Mouse (Mus musculus) thymus, postnatal 14 days (tissue): ENCODE results near the gene Spdye4c.

Source experiments
- DNase-seq: peaks from one replicate; pipeline ENCODE4 v3.0.0; 2021

The Spdye4c gene

GRCm38 (mm10) chr2:128590909-128591308, at the start of gene Spdye4c:
Gene Spdye4c (plus strand): TSS chr2:128591209.
- DNase-seq, result no peak

DNA sequence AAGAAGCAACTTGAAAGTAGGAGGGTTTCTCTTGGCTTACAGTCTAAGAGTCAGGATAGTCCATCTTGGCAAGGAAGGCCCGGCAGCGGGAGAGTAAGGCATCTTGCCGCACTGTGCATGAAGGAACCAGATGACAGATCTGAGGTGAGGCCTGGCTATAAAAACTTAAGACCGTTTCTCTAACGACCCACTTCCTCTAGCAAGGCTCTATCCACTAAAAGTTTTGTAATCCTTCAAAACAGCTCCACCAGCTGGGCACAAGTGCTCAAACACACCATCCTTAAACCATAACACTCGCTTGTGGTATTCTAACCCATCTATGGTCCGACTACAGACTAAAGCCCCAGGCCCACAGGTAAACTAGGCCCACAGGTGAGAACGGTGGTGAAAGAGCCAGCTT, 47.5 kb upstream of the Spdye4c start:
- DNase-seq, result no peak

- peak; percentile 79 for DNase-seq
Measured at GRCm38 (mm10) chr2:128544421-128545137, 46.4 kb upstream of the Spdye4c start.

GRCm38 (mm10) chr2:128545447-128545846, 45.6 kb upstream of the Spdye4c start:
- peak; percentile 5 for DNase-seq

GRCm38 (mm10) chr2:128547079-128547478, 43.9 kb upstream of the Spdye4c start:
- no peak for DNase-seq

GRCm38 (mm10) chr2:128548262-128548661, 42.7 kb upstream of the Spdye4c start:
- DNase-seq, result no peak

DNA sequence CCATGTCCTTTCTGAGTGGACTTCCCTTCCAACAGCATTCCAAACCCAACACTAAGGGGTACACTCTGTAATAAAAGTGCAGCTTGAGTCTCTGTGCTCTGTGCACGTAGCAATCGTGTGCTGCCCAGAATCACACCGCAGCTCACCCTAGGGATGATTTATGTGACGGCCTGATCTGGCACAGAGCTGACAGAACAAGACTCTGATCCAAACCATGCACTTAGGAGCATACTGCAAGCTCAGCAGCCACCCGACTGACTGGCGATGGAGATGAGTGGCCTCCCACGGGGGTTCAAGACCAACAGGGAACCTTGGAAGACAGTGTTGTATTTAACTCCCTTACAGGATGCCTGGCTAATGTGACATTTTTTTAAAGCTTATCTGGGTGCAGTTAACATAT, 41.4 kb upstream of the Spdye4c start:
- DNase-seq, result no peak

DNA sequence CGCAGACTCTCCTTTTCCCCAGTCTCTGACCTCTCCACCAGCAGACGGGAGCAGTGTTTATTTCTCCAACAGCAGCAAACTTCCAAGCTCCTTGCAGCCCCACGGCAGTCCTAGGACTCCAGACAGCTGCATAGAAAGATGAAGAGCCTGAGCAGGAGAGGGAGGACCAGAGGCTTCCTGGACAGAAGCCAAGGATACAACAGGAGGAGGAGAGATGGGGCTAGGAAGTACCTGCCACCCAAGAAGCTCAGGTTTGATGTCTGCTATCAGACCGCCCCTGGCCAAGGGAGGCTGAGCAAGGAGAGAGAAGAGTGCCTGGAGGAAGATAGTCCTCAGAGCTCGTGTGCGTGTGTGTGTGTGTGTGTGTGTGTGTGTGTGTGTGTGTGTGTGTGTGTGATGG, 41.0 kb upstream of the Spdye4c start:
- no peak for DNase-seq

DNA sequence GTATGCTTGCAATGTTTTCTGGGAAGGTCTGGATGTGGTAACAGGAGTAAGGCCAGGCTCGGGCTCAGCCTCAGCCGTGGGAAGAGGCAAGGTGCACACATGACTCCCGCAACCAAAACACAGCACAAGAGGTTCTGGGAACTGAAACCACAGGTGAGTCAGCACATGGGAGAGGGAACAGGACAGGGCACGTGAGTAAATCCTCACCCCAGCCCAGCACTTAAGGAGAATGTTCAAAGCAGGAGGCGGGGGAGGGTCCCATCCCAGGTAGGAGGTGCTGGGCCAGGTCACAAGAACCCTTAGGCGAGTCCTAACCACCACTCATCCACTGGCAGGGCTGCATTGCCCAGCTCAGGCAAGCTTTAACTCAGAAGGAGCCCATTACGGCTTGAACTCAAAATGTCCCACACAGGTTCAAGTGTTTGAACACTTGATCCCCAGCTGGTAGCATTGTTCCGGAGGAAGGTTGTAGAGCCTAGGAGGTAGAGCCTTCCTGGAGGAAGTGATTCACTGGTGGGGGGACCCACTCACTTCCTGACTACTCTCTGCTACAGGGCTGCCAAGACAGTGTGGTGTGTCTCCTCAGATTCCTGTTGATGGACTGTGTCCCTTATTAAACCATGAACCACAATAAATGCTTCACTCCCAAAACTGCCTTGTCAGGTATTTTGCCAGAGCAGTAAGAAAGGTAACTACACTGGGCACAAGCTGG, 38.8 kb upstream of the Spdye4c start:
- DNase-seq, result no peak

- DNase-seq, result no peak
Measured at GRCm38 (mm10) chr2:128552798-128553720, 38.0 kb upstream of the Spdye4c start.

- DNase-seq, result no peak
Measured at GRCm38 (mm10) chr2:128555082-128555481, 35.9 kb upstream of the Spdye4c start.

DNA sequence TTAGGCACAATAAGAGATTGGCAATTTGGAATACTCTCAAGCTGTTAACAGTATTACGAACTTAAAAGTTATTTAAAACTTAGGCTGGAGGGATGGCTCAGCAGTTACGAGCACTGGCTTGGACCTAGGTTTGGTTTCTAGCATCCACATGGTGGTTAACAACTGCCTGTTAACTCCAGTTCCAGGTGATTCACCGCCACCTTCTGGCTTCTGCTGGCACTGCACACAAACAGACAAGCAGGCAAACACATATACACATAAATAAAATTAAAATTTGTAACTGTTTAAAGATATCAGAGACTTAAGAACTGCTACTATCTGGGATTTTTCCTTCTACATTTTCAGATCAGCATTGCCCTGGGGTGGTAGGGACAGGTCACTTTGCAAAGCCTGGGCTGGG, 26.8 kb upstream of the Spdye4c start:
- DNase-seq, result peak; percentile 8

DNA sequence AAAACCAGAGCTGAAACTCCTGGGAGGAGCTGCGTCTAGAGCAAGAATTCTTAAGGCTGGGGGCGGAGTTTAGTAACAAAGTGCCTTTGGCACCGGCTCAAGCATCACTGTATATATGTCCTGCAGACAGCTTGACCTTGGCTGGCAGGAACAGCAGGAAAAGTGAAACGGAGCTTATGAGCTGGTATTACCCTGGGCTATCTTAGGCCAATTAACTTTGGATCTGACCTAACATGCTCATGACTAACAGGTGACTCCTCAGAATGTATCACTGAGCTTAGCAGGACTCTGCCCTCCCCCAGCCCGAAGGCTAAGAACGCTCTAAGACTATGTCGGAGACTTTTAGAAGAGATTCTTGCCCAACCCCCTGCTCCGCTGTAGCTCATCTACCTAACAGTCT, 25.1 kb upstream of the Spdye4c start:
- no peak for DNase-seq

GRCm38 (mm10) chr2:128566304-128567147, 24.5 kb upstream of the Spdye4c start:
- DNase-seq, result peak; percentile 40

DNA sequence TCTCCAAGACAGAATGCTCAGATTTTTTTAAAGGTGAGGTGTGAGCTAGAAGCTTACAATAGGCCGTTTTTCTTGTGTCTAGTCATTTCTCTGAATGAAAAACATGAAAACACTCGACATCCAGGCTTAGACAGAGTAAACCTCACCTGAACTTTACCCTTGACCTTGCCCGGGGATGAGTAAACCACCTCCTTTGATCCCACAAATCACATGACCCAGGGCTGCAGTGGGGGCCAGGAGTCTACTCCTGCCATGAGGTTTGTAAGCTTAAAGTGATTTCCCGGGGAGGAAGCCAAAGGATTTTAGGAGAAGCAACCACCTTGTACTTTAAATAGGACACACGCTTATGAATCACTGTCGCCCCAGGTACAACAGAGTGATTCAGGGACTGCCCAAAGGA, 23.0 kb upstream of the Spdye4c start:
- DNase-seq, result no peak

DNA sequence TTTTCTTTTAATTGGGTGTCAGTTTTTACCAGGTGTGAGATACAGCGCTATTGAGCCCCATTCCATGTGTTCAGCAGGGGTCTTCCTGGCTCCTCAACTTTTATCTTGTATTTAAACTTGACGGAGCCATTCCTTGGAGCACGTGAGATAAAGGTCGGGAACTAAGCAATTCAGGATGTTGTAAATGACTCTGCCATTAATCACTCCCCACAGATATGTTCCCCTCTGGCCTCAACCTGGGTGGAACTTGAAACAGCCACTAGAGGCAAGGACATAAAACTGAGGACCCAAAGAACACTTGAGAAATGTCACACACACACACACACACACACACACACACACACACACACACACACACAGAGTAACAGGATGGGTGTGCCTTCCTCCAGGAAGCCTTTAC, 22.5 kb upstream of the Spdye4c start:
- no peak for DNase-seq

GRCm38 (mm10) chr2:128571001-128571400, 20.0 kb upstream of the Spdye4c start:
- DNase-seq, result no peak

GRCm38 (mm10) chr2:128572726-128573624, 18.0 kb upstream of the Spdye4c start:
- DNase-seq, result peak; percentile 75

DNA sequence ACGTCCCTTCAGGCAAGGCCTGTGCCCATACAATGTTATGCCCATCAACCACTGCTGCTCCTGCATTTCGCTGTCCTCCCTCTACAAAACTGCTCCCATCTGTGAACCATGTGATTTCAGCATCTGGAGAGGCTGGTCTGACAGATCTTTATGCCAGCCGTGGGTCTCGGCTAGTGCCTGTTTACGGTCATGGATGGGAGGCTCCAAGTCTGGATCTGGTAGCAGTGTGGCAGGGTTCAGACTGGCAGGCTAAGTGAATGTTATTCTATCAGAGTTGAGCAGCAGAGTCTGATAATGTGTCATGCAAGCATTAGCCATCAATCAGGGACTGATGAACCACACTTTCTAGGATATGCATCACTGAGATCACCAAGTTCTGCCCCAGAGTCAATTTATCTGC, 8.1 kb upstream of the Spdye4c start:
- DNase-seq, result no peak

DNA sequence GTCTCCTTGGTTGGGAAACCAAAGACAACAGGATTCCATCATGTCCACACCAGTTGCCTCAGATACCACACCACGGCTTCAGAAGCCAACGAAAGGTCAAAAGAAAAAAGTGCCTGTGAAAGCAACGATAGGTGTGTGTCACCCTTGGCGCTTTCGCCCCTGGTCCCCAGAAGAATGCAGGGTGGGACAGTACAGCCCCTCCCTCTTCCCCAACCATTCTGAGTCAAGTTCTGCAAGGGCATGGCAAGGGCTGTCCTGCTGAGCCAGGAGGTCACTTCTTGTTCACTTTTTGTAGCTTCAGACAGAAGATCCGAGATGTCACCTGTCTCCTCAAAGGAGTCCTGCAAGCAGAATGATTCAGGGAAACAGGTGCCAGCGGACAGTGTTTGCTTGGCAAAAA, 1.3 kb downstream of the Spdye4c start:
- DNase-seq, result no peak

DNA sequence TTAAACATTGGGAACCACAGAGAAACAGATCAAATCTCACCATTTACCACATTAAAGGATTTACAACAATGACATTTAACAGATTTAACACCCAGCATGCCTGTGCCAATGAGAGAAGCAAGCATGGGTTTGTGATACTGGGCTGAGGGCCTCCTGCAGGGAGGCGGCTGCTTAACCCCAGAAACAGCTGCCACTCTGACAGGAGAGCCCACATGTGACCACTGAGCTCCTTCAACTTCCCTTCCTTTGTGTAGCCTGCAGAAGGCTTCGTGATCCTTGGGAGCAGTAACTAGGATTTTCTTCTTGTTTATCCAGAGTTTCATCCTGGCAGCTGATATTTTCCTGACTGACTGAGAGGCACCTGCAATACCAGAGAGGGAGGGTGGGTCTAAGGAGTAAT, 10.5 kb downstream of the Spdye4c start:
- no peak for DNase-seq
